Mouse (Mus musculus): ENCODE results near the gene Stum. TPM values are rescaled to one million over a fixed set of nuclear protein-coding genes. Genes with fewer than 3 reads are reported as not detected.
"Not testable (repeated sequence)": the region's sequence is repeated elsewhere in the genome, so short reads cannot be mapped to it uniquely, and the experiment has no call there.

Stum gene
- not detected in 2 replicates for polyA plus RNA-seq (2012)

- H3K27me3 ChIP-seq (ENCODE audit: control insufficient read depth): peaks cover 39% of the 10 kb centered on the region
- H3K4me1 ChIP-seq (ENCODE audit: control insufficient read depth): no peaks in the 10 kb centered on the region
- TF ChIP-seq TAL1 (IDR thresholded peaks at IDR 0.05; ENCODE audit: low read length): no peak
- no peak for TF ChIP-seq GATA1 (IDR thresholded peaks at IDR 0.05; ENCODE audit: low read length)
- no peaks in the 10 kb centered on the region for H3K36me3 ChIP-seq (ENCODE audit: control insufficient read depth)
- no peak within 1 kb of the TSS for H3K4me3 ChIP-seq (replicated peaks)
- H3K9me3 ChIP-seq (ENCODE audit: control insufficient read depth, low read length): no peaks in the 10 kb centered on the region
These were observed at the start of gene Stum for GRCm38 (mm10) chr1:180483399-180484291. TSS of gene Stum (minus strand) at chr1:180483504.

GRCm38 (mm10) chr1:180532671-180533070 is 49.4 kb upstream of the Stum start:
- Histone ChIP-seq H3K36me3 (ENCODE audit: control insufficient read depth) (no peaks in the 10 kb centered on the region), H3K4me1 (ENCODE audit: control insufficient read depth) (no peaks in the 10 kb centered on the region), H3K4me3 (replicated peaks) (no peak overlapping the region), H3K27me3 (ENCODE audit: control insufficient read depth) (no peaks in the 10 kb centered on the region), H3K9me3 (ENCODE audit: control insufficient read depth, low read length) (peaks cover 14% of the 10 kb centered on the region)
- TF ChIP-seq GATA1 (IDR thresholded peaks at IDR 0.05; ENCODE audit: low read length) (no peak), TAL1 (IDR thresholded peaks at IDR 0.05; ENCODE audit: low read length) (no peak)

- H3K27me3 ChIP-seq (ENCODE audit: control insufficient read depth): no peaks in the 10 kb centered on the region
- peaks cover 14% of the 10 kb centered on the region for H3K9me3 ChIP-seq (ENCODE audit: control insufficient read depth, low read length)
- H3K36me3 ChIP-seq (ENCODE audit: control insufficient read depth): no peaks in the 10 kb centered on the region
- TF ChIP-seq GATA1 (IDR thresholded peaks at IDR 0.05; ENCODE audit: low read length) (no peak), TAL1 (IDR thresholded peaks at IDR 0.05; ENCODE audit: low read length) (no peak)
- no peaks in the 10 kb centered on the region for H3K4me1 ChIP-seq (ENCODE audit: control insufficient read depth)
- no peak overlapping the region for H3K4me3 ChIP-seq (replicated peaks)
These were observed 47.4 kb upstream of the Stum start for GRCm38 (mm10) chr1:180530457-180531263.

GRCm38 (mm10) chr1:180529847-180530246 is 46.5 kb upstream of the Stum start:
- Histone ChIP-seq H3K27me3 (ENCODE audit: control insufficient read depth) (no peaks in the 10 kb centered on the region), H3K36me3 (ENCODE audit: control insufficient read depth) (no peaks in the 10 kb centered on the region), H3K4me3 (replicated peaks) (no peak overlapping the region), H3K9me3 (ENCODE audit: control insufficient read depth, low read length) (peaks cover 14% of the 10 kb centered on the region), H3K4me1 (ENCODE audit: control insufficient read depth) (no peaks in the 10 kb centered on the region)
- TF ChIP-seq GATA1 (IDR thresholded peaks at IDR 0.05; ENCODE audit: low read length) (no peak), TAL1 (IDR thresholded peaks at IDR 0.05; ENCODE audit: low read length) (no peak)

GRCm38 (mm10) chr1:180525301-180525700 is 42.0 kb upstream of the Stum start:
- no peak overlapping the region for H3K4me3 ChIP-seq (replicated peaks)
- no peaks in the 10 kb centered on the region for H3K36me3 ChIP-seq (ENCODE audit: control insufficient read depth)
- H3K9me3 ChIP-seq (ENCODE audit: control insufficient read depth, low read length): no peaks in the 10 kb centered on the region
- TF ChIP-seq GATA1 (IDR thresholded peaks at IDR 0.05; ENCODE audit: low read length): no peak
- TF ChIP-seq TAL1 (IDR thresholded peaks at IDR 0.05; ENCODE audit: low read length): no peak
- H3K4me1 ChIP-seq (ENCODE audit: control insufficient read depth): no peaks in the 10 kb centered on the region
- H3K27me3 ChIP-seq (ENCODE audit: control insufficient read depth): no peaks in the 10 kb centered on the region

- Histone ChIP-seq H3K4me1 (ENCODE audit: control insufficient read depth) (no peaks in the 10 kb centered on the region), H3K27me3 (ENCODE audit: control insufficient read depth) (no peaks in the 10 kb centered on the region), H3K9me3 (ENCODE audit: control insufficient read depth, low read length) (no peaks in the 10 kb centered on the region), H3K36me3 (ENCODE audit: control insufficient read depth) (no peaks in the 10 kb centered on the region), H3K4me3 (replicated peaks) (no peak overlapping the region)
- TF ChIP-seq GATA1 (IDR thresholded peaks at IDR 0.05; ENCODE audit: low read length) (no peak), TAL1 (IDR thresholded peaks at IDR 0.05; ENCODE audit: low read length) (no peak)
These were observed 40.0 kb upstream of the Stum start for GRCm38 (mm10) chr1:180523320-180523719.

- Histone ChIP-seq H3K4me3 (replicated peaks) (no peak overlapping the region), H3K27me3 (ENCODE audit: control insufficient read depth) (no peaks in the 10 kb centered on the region), H3K4me1 (ENCODE audit: control insufficient read depth) (no peaks in the 10 kb centered on the region), H3K36me3 (ENCODE audit: control insufficient read depth) (no peaks in the 10 kb centered on the region), H3K9me3 (ENCODE audit: control insufficient read depth, low read length) (no peaks in the 10 kb centered on the region)
- no peak for TF ChIP-seq GATA1 (IDR thresholded peaks at IDR 0.05; ENCODE audit: low read length)
- no peak for TF ChIP-seq TAL1 (IDR thresholded peaks at IDR 0.05; ENCODE audit: low read length)
These were observed 36.9 kb upstream of the Stum start for GRCm38 (mm10) chr1:180520190-180520589.

GRCm38 (mm10) chr1:180519520-180519919 is 36.2 kb upstream of the Stum start:
- TF ChIP-seq GATA1 (IDR thresholded peaks at IDR 0.05; ENCODE audit: low read length): no peak
- TF ChIP-seq TAL1 (IDR thresholded peaks at IDR 0.05; ENCODE audit: low read length): no peak
- no peaks in the 10 kb centered on the region for H3K36me3 ChIP-seq (ENCODE audit: control insufficient read depth)
- H3K4me3 ChIP-seq (replicated peaks): no peak overlapping the region
- H3K9me3 ChIP-seq (ENCODE audit: control insufficient read depth, low read length): no peaks in the 10 kb centered on the region
- H3K4me1 ChIP-seq (ENCODE audit: control insufficient read depth): no peaks in the 10 kb centered on the region
- H3K27me3 ChIP-seq (ENCODE audit: control insufficient read depth): no peaks in the 10 kb centered on the region

GRCm38 (mm10) chr1:180518899-180519298 is 35.6 kb upstream of the Stum start:
- H3K4me1 ChIP-seq (ENCODE audit: control insufficient read depth); H3K9me3 ChIP-seq (ENCODE audit: control insufficient read depth, low read length); H3K36me3 ChIP-seq (ENCODE audit: control insufficient read depth); H3K4me3 ChIP-seq (replicated peaks); H3K27me3 ChIP-seq (ENCODE audit: control insufficient read depth): not testable (repeated sequence)
